Mouse (Mus musculus) left cerebral cortex, postnatal 10 days (tissue): Measurements from ENCODE around the gene Paics. TPM values are rescaled to one million over a fixed set of nuclear protein-coding genes. Genes with fewer than 3 reads are reported as not detected.

Source experiments
- DNase-seq, 2 experiments: peaks; one replicate each; pipeline ENCODE4 v3.0.0; 2021 to 2022; ENCODE audit warnings: low spot score in 2 of 2, mixed read lengths in 1 of 2; ENCODE audit errors: extremely low spot score in 1 of 2
- intact Hi-C: fragments of 180-260 bp; cut with DNase I; formaldehyde crosslinking; loops from one replicate; pipeline ENCODE4 v1.15.1; 2025
- total RNA-seq, 2 experiments: library from RNA; stranded (reverse); gene quantifications; 2 replicates each; pipeline ENCODE4 v1.2.3; 2021

Gene Paics
- total RNA-seq, 2 experiments from 2014 or later = 107 to 112 TPM

GRCm38 (mm10) chr5:76993174-76993814, 42.2 kb downstream of the Paics start:
- intact Hi-C loops = loop anchor here (10.0 kb wide), 1 partner anchor 332 kb away; no protein-coding TSS in a partner anchor
- no peak for DNase-seq

- intact Hi-C loops = loop anchor here (5.0 to 10.0 kb wide), 4 partner anchors 74 to 326 kb away; no protein-coding TSS in a partner anchor
These were observed 47.3 kb downstream of the Paics start for GRCm38 (mm10) chr5:76998416-76998815.

GRCm38 (mm10) chr5:77001192-77001591, 50.1 kb downstream of the Paics start:
- DNase-seq = peak in 1 of 2 experiments; percentile 26
- intact Hi-C loops = no loop called here

More at GRCm38 (mm10) chr5:76998416-76998815, 47.3 kb downstream of the Paics start:
- peak in 1 of 2 experiments; percentile 34 for DNase-seq

- DNase-seq = no peak
- intact Hi-C loops = no loop called here
These were observed 53.1 kb downstream of the Paics start, which contains the start of gene Arl9 for GRCm38 (mm10) chr5:77004051-77004821. TSS of gene Arl9 (plus strand) at chr5:77004055.

- no peak for DNase-seq
- intact Hi-C loops = no loop called here
These were observed 59.2 kb downstream of the Paics start for GRCm38 (mm10) chr5:77010352-77010751.

- no peak for DNase-seq
- intact Hi-C loops = no loop called here
These were observed 60.0 kb downstream of the Paics start for GRCm38 (mm10) chr5:77011082-77011481.

GRCm38 (mm10) chr5:77013171-77013570, 62.1 kb downstream of the Paics start:
- intact Hi-C loops = no loop called here
- no peak for DNase-seq

GRCm38 (mm10) chr5:77015544-77016482, 64.7 kb downstream of the Paics start, which contains the start of gene Thegl:
TSS of gene Thegl (plus strand) at chr5:77016023.
- DNase-seq = peak; percentile 50 to 88
- intact Hi-C loops = no loop called here

Other genes starting within 250 kb of the Paics start
- gene Aasdh, start 45.8 kb upstream of the Paics start, total RNA-seq = 10 to 100 TPM; 18.5 to 21.0 TPM
- 10 to 100 TPM; 19.9 to 23.2 TPM for gene Ppat, start 271 bp downstream of the Paics start, total RNA-seq
- gene Srp72, start 23.4 kb downstream of the Paics start, total RNA-seq = 100 to 1,000 TPM; 121 to 126 TPM
- not detected for gene Arl9, start 52.7 kb downstream of the Paics start, total RNA-seq
- gene Thegl, start 64.7 kb downstream of the Paics start, total RNA-seq = 1 to 10 TPM in 1 of 2 experiments, under 1 TPM in 1; 0.90 to 1.6 TPM
- gene Hopx, start 163.8 kb downstream of the Paics start, total RNA-seq = 10 to 100 TPM; 20.5 to 23.1 TPM